Mouse (Mus musculus): ENCODE results near the gene Ifitm2. TPM values are rescaled to one million over a fixed set of nuclear protein-coding genes. Genes with fewer than 3 reads are reported as not detected.
A peak's percentile ranks its signal among the peaks of the same experiment; 100 is the strongest.

Gene Ifitm2
- 679 and 1,158 TPM in 2 replicates for total RNA-seq (2012; rRNA removed)

DNA sequence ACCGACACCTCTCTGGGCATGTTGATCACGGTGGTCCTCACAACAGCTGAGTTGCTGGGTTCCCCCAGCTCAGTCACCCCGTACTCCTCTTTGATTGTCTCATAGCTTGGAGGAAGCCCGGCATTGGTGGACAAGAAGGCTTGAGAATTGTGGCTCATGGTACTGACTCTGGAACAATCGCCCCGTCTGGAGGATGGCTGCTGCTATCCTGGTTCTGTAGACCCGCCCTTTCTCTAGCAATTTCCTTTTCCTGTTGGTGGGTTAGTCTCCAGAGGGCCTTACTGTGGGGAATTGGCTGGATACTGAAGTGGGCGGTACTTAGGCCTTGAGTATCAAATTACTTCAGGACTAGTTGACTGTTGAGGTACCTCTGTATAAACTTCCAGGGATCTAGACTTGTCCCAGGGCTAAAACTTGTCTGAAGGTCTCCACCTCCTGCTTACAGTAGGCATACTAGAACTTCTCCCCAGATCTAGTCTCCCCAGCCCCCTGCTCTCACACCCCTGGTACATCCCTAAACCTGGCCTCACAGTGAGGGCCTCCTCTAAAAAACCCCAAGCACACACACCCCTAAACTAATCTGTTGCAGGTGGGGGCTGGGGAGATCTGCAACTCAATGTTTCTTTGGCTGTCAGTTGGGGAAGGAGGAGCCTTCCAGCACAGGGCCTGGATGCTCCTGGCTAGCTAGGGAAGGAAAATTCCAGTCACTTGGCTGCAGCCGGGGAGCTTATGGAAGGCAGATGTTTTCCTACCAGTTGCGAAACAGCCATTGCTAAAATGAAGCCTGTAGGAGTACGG lies at the start of gene Ifitm2, which contains the start of gene Gm45717:
TSS of gene Ifitm2 (minus strand) at position 230 of the 798 bp plus-strand sequence.
TSS of gene Gm45717 (minus strand) at position 180 of the 798 bp plus-strand sequence.
- Histone ChIP-seq H3K4me1 (ENCODE audit: control insufficient read depth in 2 of 2, insufficient read depth in 2 of 2, low read length in 2 of 2, poor library complexity in 1 of 2) (peaks cover 17 to 30% of the 10 kb centered on the region in 2 experiments), H3K36me3 (ENCODE audit: control insufficient read depth, insufficient read depth, low read length, poor library complexity, severe bottlenecking) (peaks cover 7% of the 10 kb centered on the region), H3K4me3 (ENCODE audit: insufficient read depth in 1 of 2, low read depth in 1 of 2, low read length in 2 of 2, poor library complexity in 1 of 2, severe bottlenecking in 1 of 2) (peak within 1 kb of the TSS; percentile 75 to 93), H3K27ac (ENCODE audit: insufficient read depth, low read depth, low read length, poor library complexity, severe bottlenecking) (peak within 1 kb of the TSS; percentile 86), H3K9ac (ENCODE audit: insufficient read depth, low read depth, low read length, poor library complexity, severe bottlenecking) (peak within 1 kb of the TSS; percentile 71), H3K9me3 (ENCODE audit: control insufficient read depth, insufficient read depth, low read depth, low read length) (no peaks in the 10 kb centered on the region)
- peak; percentile 90 for DNase-seq (ENCODE audit: low read depth, low spot score)
- TF ChIP-seq MAFK (IDR thresholded peaks at IDR 0.05; ENCODE audit: insufficient read depth, low read depth, low read length): no peak
- TF ChIP-seq CHD2 (IDR thresholded peaks at IDR 0.05; ENCODE audit: low read depth, low read length): no peak
- TF ChIP-seq ZC3H11A (IDR thresholded peaks at IDR 0.05; ENCODE audit: borderline replicate concordance, low read depth, low read length): no peak
- no peak for TF ChIP-seq ZNF384 (IDR thresholded peaks at IDR 0.05; ENCODE audit: low read depth, low read length)
- TF ChIP-seq HCFC1 (IDR thresholded peaks at IDR 0.05; ENCODE audit: borderline replicate concordance, insufficient read depth, low read length): no peak
- in situ Hi-C loops (cut with MboI; ENCODE audit: low sequenced_read_pairs in 2 of 2, unreplicated experiment in 2 of 2): loop anchor here in 1 of 2 experiments (10.0 kb wide), 1 partner anchor 89 kb away; no protein-coding TSS in a partner anchor

DNA sequence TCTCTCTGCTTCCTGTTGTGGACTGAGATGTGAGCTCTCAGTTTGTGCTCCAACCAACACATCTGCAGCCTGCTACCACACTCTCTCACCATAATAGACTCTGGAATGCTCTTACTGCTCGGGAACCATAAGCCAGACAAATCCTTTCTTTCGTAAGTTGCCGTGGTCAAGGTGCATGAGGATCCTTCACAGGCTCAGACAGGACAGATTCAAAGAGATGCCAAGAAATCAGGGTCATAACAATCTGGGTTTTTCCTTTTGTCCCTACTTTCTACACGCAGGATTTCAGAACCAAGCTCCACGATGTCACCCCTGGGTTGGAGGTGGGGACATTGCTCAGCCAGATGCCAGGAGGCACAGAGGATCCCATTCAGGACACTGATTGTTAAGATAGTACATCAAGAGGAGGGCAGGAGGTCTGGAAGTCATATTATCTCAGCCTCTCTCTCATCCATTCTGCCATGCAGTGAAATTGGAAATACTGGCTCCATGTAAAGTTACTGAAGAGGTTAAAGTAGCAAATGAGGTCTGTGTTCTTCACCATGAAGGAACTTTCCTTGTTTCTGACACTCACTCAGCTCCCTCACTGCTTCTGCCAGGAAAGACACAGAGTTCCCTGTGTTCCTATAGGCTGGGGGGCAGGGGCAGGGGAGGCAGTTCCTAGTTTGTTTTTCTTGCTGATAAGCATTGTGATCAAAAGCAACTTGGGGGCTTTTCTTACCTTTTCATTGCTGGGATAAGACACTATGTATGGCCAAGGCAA lies 47.6 kb upstream of the Ifitm2 start:
- Histone ChIP-seq H3K9ac (ENCODE audit: insufficient read depth, low read depth, low read length, poor library complexity, severe bottlenecking) (no peak overlapping the region), H3K4me3 (ENCODE audit: insufficient read depth in 1 of 2, low read depth in 1 of 2, low read length in 2 of 2, poor library complexity in 1 of 2, severe bottlenecking in 1 of 2) (no peak overlapping the region), H3K36me3 (ENCODE audit: control insufficient read depth, insufficient read depth, low read length, poor library complexity, severe bottlenecking) (no peaks in the 10 kb centered on the region), H3K4me1 (ENCODE audit: control insufficient read depth in 2 of 2, insufficient read depth in 2 of 2, low read length in 2 of 2, poor library complexity in 1 of 2) (peaks cover 5 to 17% of the 10 kb centered on the region in 2 experiments; a peak in 3 of 4 replicates), H3K9me3 (ENCODE audit: control insufficient read depth, insufficient read depth, low read depth, low read length) (no peaks in the 10 kb centered on the region), H3K27ac (ENCODE audit: insufficient read depth, low read depth, low read length, poor library complexity, severe bottlenecking) (no peak overlapping the region)
- in situ Hi-C loops (cut with MboI; ENCODE audit: low sequenced_read_pairs in 2 of 2, unreplicated experiment in 2 of 2): no loop called here
- TF ChIP-seq HCFC1 (IDR thresholded peaks at IDR 0.05; ENCODE audit: borderline replicate concordance, insufficient read depth, low read length): no peak
- no peak for TF ChIP-seq MAFK (IDR thresholded peaks at IDR 0.05; ENCODE audit: insufficient read depth, low read depth, low read length)
- no peak for TF ChIP-seq CHD2 (IDR thresholded peaks at IDR 0.05; ENCODE audit: low read depth, low read length)
- no peak for TF ChIP-seq ZNF384 (IDR thresholded peaks at IDR 0.05; ENCODE audit: low read depth, low read length)
- TF ChIP-seq ZC3H11A (IDR thresholded peaks at IDR 0.05; ENCODE audit: borderline replicate concordance, low read depth, low read length): no peak
- DNase-seq (ENCODE audit: low read depth, low spot score): no peak

DNA sequence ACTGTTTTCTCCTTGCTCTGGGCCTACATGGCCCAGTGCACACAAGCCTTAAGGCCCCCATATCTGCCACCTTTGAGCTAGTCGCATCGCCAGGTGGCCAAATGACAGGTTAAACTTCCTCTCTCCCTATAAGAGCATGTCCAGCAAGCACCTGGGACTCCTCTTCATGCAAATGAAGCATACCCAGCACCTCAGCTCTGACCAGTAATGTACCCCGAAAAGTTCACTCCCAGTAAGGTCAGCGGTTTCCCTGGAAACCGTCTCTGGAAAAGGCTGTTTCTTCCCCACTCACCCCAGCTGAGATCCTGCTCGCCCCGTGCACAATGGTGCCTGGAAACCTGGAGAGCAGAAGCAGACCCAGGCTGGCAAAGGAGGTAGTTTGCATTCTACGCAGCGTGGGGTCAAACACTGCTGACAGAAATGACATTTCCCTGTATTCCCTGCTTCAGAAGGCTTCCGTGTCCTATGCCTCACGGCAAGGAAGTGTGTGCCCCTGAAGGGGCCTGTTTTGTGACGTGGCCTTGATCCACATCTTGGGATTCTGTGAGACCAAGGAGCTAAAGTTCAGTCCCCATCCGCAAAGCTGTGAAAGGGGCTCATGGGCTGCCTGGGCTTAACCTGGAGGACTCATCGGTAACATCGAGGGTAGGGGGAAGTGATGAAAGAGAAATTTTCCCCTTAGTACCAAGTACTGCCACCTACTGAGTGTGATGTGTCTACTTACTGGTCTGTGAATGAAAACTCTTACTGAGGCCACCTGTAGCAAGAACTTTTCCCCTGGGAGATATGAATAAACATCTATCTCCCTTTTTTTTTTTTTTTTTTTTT lies 45.3 kb upstream of the Ifitm2 start:
- Histone ChIP-seq H3K9me3 (ENCODE audit: control insufficient read depth, insufficient read depth, low read depth, low read length) (no peaks in the 10 kb centered on the region), H3K27ac (ENCODE audit: insufficient read depth, low read depth, low read length, poor library complexity, severe bottlenecking) (no peak overlapping the region), H3K36me3 (ENCODE audit: control insufficient read depth, insufficient read depth, low read length, poor library complexity, severe bottlenecking) (no peaks in the 10 kb centered on the region), H3K4me3 (ENCODE audit: insufficient read depth in 1 of 2, low read depth in 1 of 2, low read length in 2 of 2, poor library complexity in 1 of 2, severe bottlenecking in 1 of 2) (no peak overlapping the region), H3K9ac (ENCODE audit: insufficient read depth, low read depth, low read length, poor library complexity, severe bottlenecking) (no peak overlapping the region), H3K4me1 (ENCODE audit: control insufficient read depth in 2 of 2, insufficient read depth in 2 of 2, low read length in 2 of 2, poor library complexity in 1 of 2) (peaks cover 2 to 6% of the 10 kb centered on the region in 2 experiments; a peak in 3 of 4 replicates)
- TF ChIP-seq ZC3H11A (IDR thresholded peaks at IDR 0.05; ENCODE audit: borderline replicate concordance, low read depth, low read length): no peak
- no peak for TF ChIP-seq ZNF384 (IDR thresholded peaks at IDR 0.05; ENCODE audit: low read depth, low read length)
- DNase-seq (ENCODE audit: low read depth, low spot score): no peak
- in situ Hi-C loops (cut with MboI; ENCODE audit: low sequenced_read_pairs in 2 of 2, unreplicated experiment in 2 of 2): no loop called here
